Mouse (Mus musculus): Measurements from ENCODE around the gene Ehd1. TPM values are rescaled to one million over a fixed set of nuclear protein-coding genes. Genes with fewer than 3 reads are reported as not detected.
A peak's percentile ranks its signal among the peaks of the same experiment; 100 is the strongest.

Ehd1 gene
- polyA plus RNA-seq, 1 experiment from 2014 or later: 72.6 TPM

DNA sequence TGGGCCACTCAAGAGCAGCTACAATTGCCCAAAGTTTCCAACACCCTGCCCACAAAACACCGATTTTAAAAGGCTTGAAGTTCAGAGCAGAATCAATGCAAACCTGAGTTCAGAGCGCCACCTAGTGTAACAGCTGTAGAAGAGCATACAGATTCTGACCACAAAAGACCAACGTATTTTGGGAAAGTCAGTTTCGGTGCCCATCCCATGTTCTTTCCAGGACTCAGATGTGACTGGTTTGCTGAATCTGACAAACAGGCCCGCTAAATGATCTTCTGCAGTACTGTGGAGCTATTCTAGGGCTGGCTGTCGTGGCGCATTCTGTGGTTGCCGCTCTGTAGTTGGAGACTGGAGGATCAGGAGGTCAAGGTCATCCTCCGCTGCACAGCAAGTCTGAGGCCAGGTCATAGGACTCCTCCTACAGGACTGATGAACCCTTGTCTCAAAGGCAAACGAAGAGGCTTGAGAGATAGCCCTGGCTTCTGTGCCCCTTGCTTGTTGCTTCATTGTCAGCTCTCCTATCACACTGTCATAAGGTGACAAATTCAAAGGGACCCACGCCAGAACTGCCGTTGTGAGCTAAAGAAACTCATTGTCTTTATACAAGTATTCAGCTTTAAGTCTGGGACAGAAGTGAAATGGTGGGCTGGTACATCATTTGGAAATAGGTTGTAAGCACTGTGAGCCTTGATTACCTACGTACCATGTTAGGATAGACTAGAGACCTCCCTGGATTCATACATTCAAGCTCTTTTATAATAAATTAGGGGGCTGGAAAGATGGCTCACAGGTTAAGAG lies 55.4 kb downstream of the Ehd1 start:
- peak overlapping the region; percentile 23; the same call in 1 of the 2 replicates for H3K9ac ChIP-seq (ENCODE audit: low read length)
- H3K4me1 ChIP-seq (replicated peaks; ENCODE audit: control insufficient read depth, insufficient read depth, low read length): peaks cover 14% of the 10 kb centered on the region
- H3K27me3 ChIP-seq (ENCODE audit: control insufficient read depth, insufficient read depth, low read length): no peaks in the 10 kb centered on the region
- WGBS: 25% methylated on average over 13 of the region's 13 CpGs
- no peaks in the 10 kb centered on the region for H3K36me3 ChIP-seq (ENCODE audit: control insufficient read depth, insufficient read depth, low read length)
- no peaks in the 10 kb centered on the region for H3K9me3 ChIP-seq (ENCODE audit: control insufficient read depth, low read length)
- no peak overlapping the region for H3K27ac ChIP-seq (ENCODE audit: low read depth, low read length)
- no peak overlapping the region for H3K4me3 ChIP-seq (ENCODE audit: low read depth, low read length)
- ATAC-seq (replicated peaks; ENCODE audit: low FRiP score) (no peak), DNase-seq (ENCODE audit: low spot score) (peak; percentile 69)
- H3K4me2 ChIP-seq (ENCODE audit: low read depth, low read length, severe bottlenecking): peak overlapping the region; percentile 34

DNA sequence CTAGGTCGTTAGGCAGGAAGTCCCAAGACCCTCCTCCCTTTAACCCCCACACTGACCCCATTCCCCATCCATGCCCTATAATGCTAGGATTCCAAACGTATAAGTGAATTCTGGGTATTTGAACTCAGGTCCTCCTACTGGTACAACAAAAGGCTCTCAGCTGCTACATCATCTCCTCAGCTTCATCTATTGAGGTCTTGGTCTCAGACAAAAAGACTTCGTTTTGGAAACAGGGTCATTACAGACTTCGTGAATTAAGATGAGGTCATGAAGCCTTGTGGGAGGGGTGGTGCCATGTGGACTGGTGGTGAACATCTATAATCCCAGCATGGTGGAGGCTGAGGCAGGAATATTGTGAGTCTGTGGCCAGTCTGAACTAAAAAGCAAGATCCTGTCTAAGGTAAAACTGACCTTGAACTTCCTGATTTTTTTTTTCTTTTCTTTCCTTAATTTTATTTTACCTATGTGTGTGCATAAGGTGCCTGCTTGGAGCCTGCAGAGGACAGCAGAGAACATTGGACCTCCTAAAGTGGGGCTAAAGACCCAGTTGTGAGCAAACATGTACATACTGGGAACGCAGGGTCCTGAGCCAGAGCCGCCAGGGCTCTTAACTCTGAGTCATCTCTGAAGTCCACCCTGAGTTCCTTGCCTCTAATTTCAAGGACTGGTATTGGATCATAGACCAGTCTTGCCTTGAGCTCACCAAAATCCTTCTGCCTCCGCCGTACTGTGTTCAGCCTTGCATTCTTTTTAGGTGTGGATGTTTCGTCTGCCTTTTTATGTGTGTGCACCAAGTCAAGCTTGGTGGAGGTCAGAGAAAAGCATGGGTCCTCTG lies 57.5 kb downstream of the Ehd1 start:
- ATAC-seq (replicated peaks; ENCODE audit: low FRiP score): 0 out of 2 replicates have a peak, but pooled peaks have one; percentile 4
- peak overlapping the region; percentile 98 for H3K4me2 ChIP-seq (ENCODE audit: low read depth, low read length, severe bottlenecking)
- 69% methylated on average over 9 of the region's 9 CpGs for WGBS
- no peaks in the 10 kb centered on the region for H3K9me3 ChIP-seq (ENCODE audit: control insufficient read depth, low read length)
- peak overlapping the region; percentile 88; the same call in 1 of the 2 replicates for H3K4me3 ChIP-seq (ENCODE audit: low read depth, low read length)
- peaks cover 14% of the 10 kb centered on the region for H3K4me1 ChIP-seq (replicated peaks; ENCODE audit: control insufficient read depth, insufficient read depth, low read length)
- peak overlapping the region; percentile 50; the same call in 1 of the 2 replicates for H3K9ac ChIP-seq (ENCODE audit: low read length)
- no peaks in the 10 kb centered on the region for H3K27me3 ChIP-seq (ENCODE audit: control insufficient read depth, insufficient read depth, low read length)
- DNase-seq (ENCODE audit: low spot score): no peak
- H3K36me3 ChIP-seq (ENCODE audit: control insufficient read depth, insufficient read depth, low read length): peaks cover 4% of the 10 kb centered on the region; the same call in 1 of the 2 replicates
- H3K27ac ChIP-seq (ENCODE audit: low read depth, low read length): peak overlapping the region; percentile 69

DNA sequence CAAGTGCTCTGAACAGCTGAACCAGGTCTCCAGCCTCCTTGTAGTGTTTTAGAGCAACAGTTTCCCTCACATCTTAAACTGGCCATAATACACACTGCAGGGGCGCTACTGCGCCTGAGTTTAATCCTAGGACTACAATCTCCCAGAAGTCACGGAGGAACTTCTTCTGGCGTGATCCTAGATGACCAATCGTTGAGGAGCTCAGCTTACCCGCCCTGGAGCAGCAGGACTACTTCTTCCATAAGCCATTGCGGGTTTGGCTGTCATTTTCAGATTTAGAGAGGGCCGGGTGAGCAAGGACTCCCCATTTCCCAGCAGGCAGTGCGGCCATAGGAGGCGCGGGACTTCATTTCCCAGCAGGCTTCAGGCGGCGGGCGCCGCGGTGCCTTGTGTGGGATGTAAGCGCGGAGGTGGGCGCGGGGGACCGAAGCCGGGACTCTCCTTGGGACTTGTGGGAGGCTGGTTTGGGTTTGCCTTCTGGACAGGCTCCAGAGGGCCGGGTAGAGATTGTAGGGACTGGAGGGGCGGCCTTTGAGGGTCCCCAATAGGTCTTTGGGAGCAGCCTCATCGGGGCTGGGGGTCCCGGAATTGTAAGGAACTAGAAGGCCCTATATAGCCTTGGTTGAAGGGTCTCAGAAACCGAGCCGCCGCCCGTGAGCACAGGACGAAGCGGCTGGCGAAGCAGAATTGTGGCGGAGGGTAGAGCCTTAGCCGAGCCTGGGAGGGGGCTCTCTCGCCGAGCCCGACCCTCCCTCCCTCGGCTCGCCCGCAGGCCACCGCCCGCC lies 58.3 kb downstream of the Ehd1 start, which contains the start of gene Men1:
Gene Men1, plus strand, starts transcription at position 307 of the 785 bp plus-strand sequence.
- peak within 1 kb of the TSS; percentile 88 for H3K4me3 ChIP-seq (ENCODE audit: low read depth, low read length)
- H3K9ac ChIP-seq (ENCODE audit: low read length): peak within 1 kb of the TSS; percentile 85
- H3K4me1 ChIP-seq (replicated peaks; ENCODE audit: control insufficient read depth, insufficient read depth, low read length): peaks cover 14% of the 10 kb centered on the region
- H3K4me2 ChIP-seq (ENCODE audit: low read depth, low read length, severe bottlenecking): peak within 1 kb of the TSS; percentile 98
- under 1% methylated on average over 42 of the region's 43 CpGs for WGBS
- H3K27me3 ChIP-seq (ENCODE audit: control insufficient read depth, insufficient read depth, low read length): no peaks in the 10 kb centered on the region
- ATAC-seq (replicated peaks; ENCODE audit: low FRiP score): peak; percentile 93
- peak; percentile 96 for DNase-seq (ENCODE audit: low spot score)
- peaks cover 4% of the 10 kb centered on the region; the same call in 1 of the 2 replicates for H3K36me3 ChIP-seq (ENCODE audit: control insufficient read depth, insufficient read depth, low read length)
- H3K9me3 ChIP-seq (ENCODE audit: control insufficient read depth, low read length): no peaks in the 10 kb centered on the region
- peak within 1 kb of the TSS; percentile 69 for H3K27ac ChIP-seq (ENCODE audit: low read depth, low read length)

DNA sequence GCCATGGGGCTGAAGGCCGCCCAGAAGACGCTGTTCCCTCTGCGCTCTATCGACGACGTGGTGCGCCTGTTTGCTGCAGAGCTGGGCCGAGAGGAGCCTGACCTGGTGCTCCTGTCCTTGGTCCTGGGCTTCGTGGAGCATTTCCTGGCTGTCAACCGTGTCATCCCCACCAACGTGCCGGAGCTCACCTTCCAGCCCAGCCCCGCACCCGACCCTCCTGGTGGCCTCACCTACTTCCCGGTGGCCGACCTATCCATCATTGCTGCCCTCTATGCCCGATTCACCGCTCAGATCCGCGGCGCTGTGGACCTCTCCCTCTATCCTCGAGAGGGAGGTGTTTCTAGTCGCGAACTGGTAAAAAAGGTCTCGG lies 58.9 kb downstream of the Ehd1 start:
- H3K9me3 ChIP-seq (ENCODE audit: control insufficient read depth, low read length): no peaks in the 10 kb centered on the region
- peaks cover 14% of the 10 kb centered on the region for H3K4me1 ChIP-seq (replicated peaks; ENCODE audit: control insufficient read depth, insufficient read depth, low read length)
- peaks cover 4% of the 10 kb centered on the region; the same call in 1 of the 2 replicates for H3K36me3 ChIP-seq (ENCODE audit: control insufficient read depth, insufficient read depth, low read length)
- peak overlapping the region; percentile 88 for H3K4me3 ChIP-seq (ENCODE audit: low read depth, low read length)
- peak overlapping the region; percentile 8; the same call in 1 of the 2 replicates for H3K27ac ChIP-seq (ENCODE audit: low read depth, low read length)
- peak overlapping the region; percentile 98 for H3K4me2 ChIP-seq (ENCODE audit: low read depth, low read length, severe bottlenecking)
- H3K27me3 ChIP-seq (ENCODE audit: control insufficient read depth, insufficient read depth, low read length): no peaks in the 10 kb centered on the region
- DNase-seq (ENCODE audit: low spot score) (peak; percentile 68), ATAC-seq (replicated peaks; ENCODE audit: low FRiP score) (0 out of 2 replicates have a peak, but pooled peaks have one; percentile 1)
- WGBS: 0% methylated on average over 25 of the region's 25 CpGs
- H3K9ac ChIP-seq (ENCODE audit: low read length): peak overlapping the region; percentile 85

DNA sequence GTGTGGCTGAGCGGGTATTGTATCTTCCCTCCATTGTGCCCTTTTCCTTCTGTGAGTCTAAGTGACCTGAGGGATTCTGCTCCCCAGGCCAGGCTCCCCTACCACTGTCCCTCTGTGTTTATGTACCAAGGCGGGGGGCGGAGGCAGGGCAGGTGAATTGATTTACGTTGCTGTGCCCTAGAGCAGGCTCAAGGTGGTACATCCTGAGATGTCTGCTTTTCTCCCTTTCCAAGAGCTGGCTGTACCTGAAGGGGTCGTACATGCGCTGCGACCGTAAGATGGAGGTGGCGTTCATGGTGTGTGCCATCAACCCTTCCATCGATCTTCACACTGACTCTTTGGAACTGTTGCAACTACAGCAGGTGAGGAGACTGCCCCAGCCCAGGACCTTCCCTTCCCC lies 60.4 kb downstream of the Ehd1 start:
- WGBS: 96% methylated on average over 10 of the region's 10 CpGs
- Histone ChIP-seq H3K4me2 (ENCODE audit: low read depth, low read length, severe bottlenecking) (no peak overlapping the region), H3K9ac (ENCODE audit: low read length) (peak overlapping the region; percentile 35; the same call in 1 of the 2 replicates), H3K36me3 (ENCODE audit: control insufficient read depth, insufficient read depth, low read length) (peaks cover 4% of the 10 kb centered on the region; the same call in 1 of the 2 replicates), H3K27ac (ENCODE audit: low read depth, low read length) (no peak overlapping the region), H3K4me1 (replicated peaks; ENCODE audit: control insufficient read depth, insufficient read depth, low read length) (peaks cover 14% of the 10 kb centered on the region), H3K27me3 (ENCODE audit: control insufficient read depth, insufficient read depth, low read length) (no peaks in the 10 kb centered on the region), H3K9me3 (ENCODE audit: control insufficient read depth, low read length) (no peaks in the 10 kb centered on the region), H3K4me3 (ENCODE audit: low read depth, low read length) (no peak overlapping the region)
- DNase-seq (ENCODE audit: low spot score): no peak
- no peak for ATAC-seq (replicated peaks; ENCODE audit: low FRiP score)

DNA sequence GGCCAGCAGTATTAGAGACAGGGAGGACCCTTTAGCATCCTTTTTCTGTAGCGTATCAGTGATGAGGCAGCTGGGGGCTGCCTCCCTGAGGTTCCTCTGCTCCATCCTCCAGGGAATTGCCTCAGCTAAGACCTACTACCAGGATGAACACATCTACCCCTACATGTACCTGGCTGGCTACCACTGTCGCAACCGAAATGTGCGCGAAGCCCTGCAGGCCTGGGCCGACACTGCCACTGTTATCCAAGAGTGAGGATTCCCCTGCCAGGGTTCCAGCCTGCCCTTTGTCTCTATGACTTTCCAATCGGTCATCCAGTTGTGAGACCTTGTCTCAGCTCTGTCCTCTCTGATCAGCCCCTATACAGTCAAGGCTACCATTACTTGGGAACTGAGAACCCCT lies 61.6 kb downstream of the Ehd1 start:
- no peak for DNase-seq (ENCODE audit: low spot score)
- Histone ChIP-seq H3K4me2 (ENCODE audit: low read depth, low read length, severe bottlenecking) (no peak overlapping the region), H3K27ac (ENCODE audit: low read depth, low read length) (no peak overlapping the region), H3K27me3 (ENCODE audit: control insufficient read depth, insufficient read depth, low read length) (no peaks in the 10 kb centered on the region), H3K4me1 (replicated peaks; ENCODE audit: control insufficient read depth, insufficient read depth, low read length) (peaks cover 14% of the 10 kb centered on the region), H3K4me3 (ENCODE audit: low read depth, low read length) (no peak overlapping the region), H3K9ac (ENCODE audit: low read length) (no peak overlapping the region), H3K9me3 (ENCODE audit: control insufficient read depth, low read length) (no peaks in the 10 kb centered on the region), H3K36me3 (ENCODE audit: control insufficient read depth, insufficient read depth, low read length) (peaks cover 4% of the 10 kb centered on the region; the same call in 1 of the 2 replicates)
- 96% methylated on average over 7 of the region's 7 CpGs for WGBS
- ATAC-seq (replicated peaks; ENCODE audit: low FRiP score): no peak

DNA sequence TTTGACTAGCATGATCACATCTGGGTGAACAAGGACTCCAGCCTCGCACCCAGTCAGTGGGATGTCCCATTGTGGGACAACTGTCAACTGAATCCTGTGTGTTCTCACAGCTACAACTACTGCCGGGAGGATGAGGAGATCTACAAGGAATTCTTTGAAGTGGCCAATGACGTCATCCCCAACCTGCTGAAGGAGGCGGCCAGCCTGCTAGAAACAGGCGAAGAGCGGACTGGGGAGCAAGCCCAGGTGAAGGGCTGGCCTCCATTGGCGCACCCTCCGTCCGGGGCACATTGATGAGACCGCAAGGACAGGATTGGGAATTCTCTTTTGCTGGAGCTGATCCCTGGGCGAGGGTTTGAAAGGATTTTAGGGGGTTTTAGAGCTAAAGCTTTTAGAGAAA lies 62.2 kb downstream of the Ehd1 start:
- ATAC-seq (replicated peaks; ENCODE audit: low FRiP score) (no peak), DNase-seq (ENCODE audit: low spot score) (no peak)
- Histone ChIP-seq H3K4me3 (ENCODE audit: low read depth, low read length) (no peak overlapping the region), H3K9me3 (ENCODE audit: control insufficient read depth, low read length) (no peaks in the 10 kb centered on the region), H3K9ac (ENCODE audit: low read length) (no peak overlapping the region), H3K27me3 (ENCODE audit: control insufficient read depth, insufficient read depth, low read length) (no peaks in the 10 kb centered on the region), H3K36me3 (ENCODE audit: control insufficient read depth, insufficient read depth, low read length) (peaks cover 4% of the 10 kb centered on the region; the same call in 1 of the 2 replicates), H3K4me2 (ENCODE audit: low read depth, low read length, severe bottlenecking) (no peak overlapping the region), H3K27ac (ENCODE audit: low read depth, low read length) (no peak overlapping the region), H3K4me1 (replicated peaks; ENCODE audit: control insufficient read depth, insufficient read depth, low read length) (peaks cover 14% of the 10 kb centered on the region)
- 93% methylated on average over 11 of the region's 11 CpGs for WGBS

DNA sequence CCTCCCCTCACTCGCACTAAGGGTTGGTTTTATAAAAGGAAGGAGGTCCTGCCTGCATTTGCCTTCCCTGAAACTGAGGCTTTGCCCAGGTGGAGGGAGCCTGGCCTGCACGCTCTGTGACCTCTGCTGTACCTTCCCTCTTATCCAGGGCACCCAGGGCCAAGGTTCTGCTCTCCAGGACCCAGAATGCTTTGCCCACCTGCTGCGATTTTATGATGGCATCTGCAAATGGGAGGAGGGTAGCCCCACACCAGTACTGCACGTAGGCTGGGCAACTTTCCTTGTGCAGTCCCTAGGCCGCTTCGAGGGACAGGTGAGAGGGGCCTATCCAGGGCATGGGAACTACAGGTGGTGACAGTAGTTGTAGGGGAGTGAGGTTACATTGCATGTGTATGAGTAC lies 62.7 kb downstream of the Ehd1 start:
- Histone ChIP-seq H3K4me1 (replicated peaks; ENCODE audit: control insufficient read depth, insufficient read depth, low read length) (peaks cover 13% of the 10 kb centered on the region), H3K27me3 (ENCODE audit: control insufficient read depth, insufficient read depth, low read length) (no peaks in the 10 kb centered on the region), H3K4me2 (ENCODE audit: low read depth, low read length, severe bottlenecking) (no peak overlapping the region), H3K9ac (ENCODE audit: low read length) (no peak overlapping the region), H3K27ac (ENCODE audit: low read depth, low read length) (no peak overlapping the region), H3K36me3 (ENCODE audit: control insufficient read depth, insufficient read depth, low read length) (peaks cover 4% of the 10 kb centered on the region; the same call in 1 of the 2 replicates), H3K9me3 (ENCODE audit: control insufficient read depth, low read length) (no peaks in the 10 kb centered on the region), H3K4me3 (ENCODE audit: low read depth, low read length) (no peak overlapping the region)
- WGBS: 97% methylated on average over 6 of the region's 6 CpGs
- DNase-seq (ENCODE audit: low spot score) (no peak), ATAC-seq (replicated peaks; ENCODE audit: low FRiP score) (no peak)

Data from forebrain, embryonic 11.5 days (tissue).